Mouse (Mus musculus) leukemia stem cell, adult 10-12 weeks (primary cell): ENCODE data around the gene Smok3b. TPM values are rescaled to one million over a fixed set of nuclear protein-coding genes. Genes with fewer than 3 reads are reported as not detected.

Experiments
- polyA plus RNA-seq: library from polyadenylated mRNA; stranded (reverse); fragments of >175 nt; gene quantifications from 2 replicates; pipeline ENCODE4 v1.2.3, GENCODE M21; 2012; ENCODE audit warnings: low replicate concordance

Gene Smok3b
- polyA plus RNA-seq = 0.16 TPM in 1 of 2 replicates, not detected in the other

GRCm38 (mm10) chr5:138020961-138021479 lies at the start of gene Smok3b, which contains the start of gene Smok3a:
TSS of gene Smok3b (plus strand) at chr5:138021429.
TSS of gene Smok3a (plus strand) at chr5:138021261.

GRCm38 (mm10) chr5:137981300-137981699 lies 39.9 kb upstream of the Smok3b start, which contains the start of gene Azgp1:
TSS of gene Azgp1 (plus strand) at chr5:137981520.

DNA sequence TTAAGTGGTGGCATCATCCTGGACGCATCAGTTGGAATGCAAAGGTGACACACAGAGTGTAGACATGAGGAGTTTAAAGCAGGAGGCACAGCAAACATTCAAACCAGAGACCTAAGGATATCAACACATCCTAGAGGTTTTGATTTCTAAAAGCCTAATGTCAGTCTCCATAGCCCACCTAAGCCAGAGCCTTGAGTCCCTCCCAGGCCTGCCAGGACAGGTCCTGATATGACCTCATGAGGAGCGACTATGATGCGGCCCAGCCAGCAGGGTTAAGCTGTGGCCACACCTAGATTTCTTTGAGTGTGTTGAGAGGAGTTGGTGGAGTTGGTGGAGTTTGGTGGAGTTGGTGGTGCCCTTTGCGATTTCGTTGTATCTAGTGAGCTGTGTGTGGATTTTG lies 31.7 kb downstream of the Smok3b start, which contains the start of gene Smok3c:
Gene Smok3c (plus strand): TSS at position 301 of the 400 bp plus-strand sequence.

DNA sequence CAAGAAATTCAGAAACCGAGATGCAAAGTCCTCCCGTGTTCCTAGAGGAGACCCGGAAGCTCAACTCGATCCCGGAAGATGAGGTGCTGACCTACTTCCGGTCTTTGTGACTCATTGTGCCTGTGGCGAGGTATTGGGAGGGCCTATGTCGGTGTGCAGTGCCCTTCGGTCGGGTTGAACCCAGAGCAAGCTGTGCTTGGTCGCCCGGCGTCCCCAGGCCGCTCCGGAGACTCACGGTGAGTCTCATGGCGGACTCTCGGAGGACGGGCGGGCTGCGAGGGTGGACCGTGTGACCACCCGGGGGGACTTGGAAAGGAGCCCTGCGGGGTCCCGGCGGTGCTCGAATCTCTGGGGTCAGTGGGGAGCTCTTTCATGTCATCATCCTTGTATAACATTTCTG lies 63.8 kb downstream of the Smok3b start, which contains the start of gene Zkscan1:
Gene Zkscan1 (plus strand): TSS at position 89 of the 400 bp plus-strand sequence.

Other genes starting within 250 kb of the Smok3b start
- 75.1 and 125 TPM in 2 replicates for gene Ppp1r35, start 242.6 kb upstream of the Smok3b start, polyA plus RNA-seq
- gene Mepce, start 233.8 kb upstream of the Smok3b start, polyA plus RNA-seq = 163 and 385 TPM in 2 replicates
- 0.39 and 0.80 TPM in 2 replicates for gene Zcwpw1, start 233.6 kb upstream of the Smok3b start, polyA plus RNA-seq
- 1.4 and 2.4 TPM in 2 replicates for gene Pilra, start 185.1 kb upstream of the Smok3b start, polyA plus RNA-seq
- gene Pilrb1, start 163.3 kb upstream of the Smok3b start, polyA plus RNA-seq = 0.53 and 1.3 TPM in 2 replicates
- 0.57 and 1.4 TPM in 2 replicates for gene Pilrb2, start 149.6 kb upstream of the Smok3b start, polyA plus RNA-seq
- gene Cyp3a13, start 99.8 kb upstream of the Smok3b start, polyA plus RNA-seq = not detected in 2 replicates
- not detected in 2 replicates for gene Gjc3, start 58.3 kb upstream of the Smok3b start, polyA plus RNA-seq
- not detected in 2 replicates for gene Azgp1, start 39.9 kb upstream of the Smok3b start, polyA plus RNA-seq
- not detected in 2 replicates for gene Smok3a, start 168 bp upstream of the Smok3b start, polyA plus RNA-seq
- not detected in 2 replicates for gene Smok3c, start 31.8 kb downstream of the Smok3b start, polyA plus RNA-seq
- 0.27 and 1.0 TPM in 2 replicates for gene Zkscan1, start 63.7 kb downstream of the Smok3b start, polyA plus RNA-seq
- 0.10 and 2.4 TPM in 2 replicates for gene Zscan21, start 95.5 kb downstream of the Smok3b start, polyA plus RNA-seq
- 0.14 and 0.35 TPM in 2 replicates for gene Zfp113, start 134.3 kb downstream of the Smok3b start, polyA plus RNA-seq
- gene Cops6, start 139.6 kb downstream of the Smok3b start, polyA plus RNA-seq = 53.6 and 54.5 TPM in 2 replicates
- 6.8 and 39.7 TPM in 2 replicates for gene Ap4m1, start 150.6 kb downstream of the Smok3b start, polyA plus RNA-seq
- 8.8 and 61.5 TPM in 2 replicates for gene Mcm7, start 151.0 kb downstream of the Smok3b start, polyA plus RNA-seq
- 17.3 and 54.2 TPM in 2 replicates for gene Taf6, start 166.0 kb downstream of the Smok3b start, polyA plus RNA-seq
- gene Cnpy4, start 166.1 kb downstream of the Smok3b start, polyA plus RNA-seq = 0.21 and 0.73 TPM in 2 replicates
- gene Mblac1, start 172.9 kb downstream of the Smok3b start, polyA plus RNA-seq = 4.0 and 4.9 TPM in 2 replicates
- 1.9 and 2.3 TPM in 2 replicates for gene Nxpe5, start 204.5 kb downstream of the Smok3b start, polyA plus RNA-seq
- gene Lamtor4, start 234.1 kb downstream of the Smok3b start, polyA plus RNA-seq = 29.2 and 39.5 TPM in 2 replicates
- gene BC037034, start 242.6 kb downstream of the Smok3b start, polyA plus RNA-seq = 293 and 299 TPM in 2 replicates